Comparison of ENCODE assay signal across 8 mouse cellular contexts in the genomic region with DNA sequence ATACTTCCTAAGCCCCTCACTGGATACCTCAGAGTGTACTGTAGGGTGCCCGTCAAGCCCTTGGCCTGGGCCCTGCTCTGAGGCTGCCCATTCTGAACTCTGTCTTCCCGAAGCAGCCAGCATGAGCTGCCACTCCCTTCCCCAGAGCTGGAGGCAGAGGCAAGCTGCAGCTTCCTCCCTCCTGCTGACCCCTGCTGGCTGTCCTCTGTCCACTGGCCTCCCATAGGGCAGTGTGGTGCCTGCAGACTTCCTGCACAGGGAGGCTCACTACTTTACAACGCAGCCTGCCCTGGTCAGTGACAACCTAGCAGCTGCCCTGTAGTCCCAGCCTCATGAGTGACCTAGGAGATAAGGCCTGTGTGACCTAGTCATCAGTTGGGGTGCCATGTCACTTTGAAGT. TPM values are rescaled to one million over a fixed set of nuclear protein-coding genes. Genes with fewer than 3 reads are reported as not detected.
DNase-seq lines count a peak whose midpoint lies in the region; ATAC-seq and TF ChIP-seq lines count a peak whose summit lies in the region.

No protein-coding gene starts in this region.

- peak; percentile 17; the same call in 1 of the 2 replicates for ATAC-seq in liver, embryonic 12.5 days

- H3K27ac ChIP-seq in heart, embryonic 10.5 days, result no peak overlapping the region
- H3K27ac ChIP-seq in gastrocnemius, adult 2 months, result peak overlapping the region; percentile 1
- 0 out of 2 replicates have a peak overlapping the region, but pooled peaks have one; percentile 4 for H3K27ac ChIP-seq in liver, embryonic 12.5 days

- H3K4me1 ChIP-seq in heart, embryonic 10.5 days, result peaks cover 12% of the 10 kb centered on the region
- H3K4me1 ChIP-seq in liver, embryonic 12.5 days, result peaks cover 57% of the 10 kb centered on the region

- peak; percentile 95 for DNase-seq in heart, adult 11 months
- DNase-seq in heart, embryonic 10.5 days (ENCODE audit: low spot score), result no peak
- DNase-seq in 416B (ENCODE audit: low read depth), result peak; percentile 19
- peak; percentile 87 for DNase-seq in gastrocnemius, adult 2 months
- DNase-seq in left cerebral cortex, adult 9 months (ENCODE audit: low spot score in 2 of 2), result no peak
- DNase-seq in urinary bladder, adult 2 months (ENCODE audit: low spot score), result no peak
- DNase-seq in cerebellum, postnatal 14 days, result no peak

- no peak overlapping the region for H3K4me3 ChIP-seq in heart, embryonic 10.5 days
- no peak overlapping the region for H3K4me3 ChIP-seq in gastrocnemius, adult 2 months
- H3K4me3 ChIP-seq in liver, embryonic 12.5 days, result no peak overlapping the region

- intact Hi-C loops in gastrocnemius, adult 2 months (cut with DNase I), result loop anchor here (2.0 kb wide), 1 partner anchor 47 kb away; no protein-coding TSS in a partner anchor

- peak; percentile 81 for TF ChIP-seq CTCF in gastrocnemius, adult 2 months (IDR thresholded peaks at IDR 0.05)

- H3K9ac ChIP-seq in liver, embryonic 12.5 days, result no peak overlapping the region

- H3K36me3 ChIP-seq in heart, embryonic 10.5 days, result no peaks in the 10 kb centered on the region
- H3K36me3 ChIP-seq in liver, embryonic 12.5 days, result no peaks in the 10 kb centered on the region

- no peak overlapping the region for H3K4me2 ChIP-seq in liver, embryonic 12.5 days

- no peaks in the 10 kb centered on the region for H3K9me3 ChIP-seq in heart, embryonic 10.5 days
- peaks cover 9% of the 10 kb centered on the region for H3K9me3 ChIP-seq in liver, embryonic 12.5 days (replicated peaks)

- 21% methylated on average over 3 of the region's 3 CpGs for WGBS in heart, embryonic 10.5 days
- WGBS in liver, embryonic 12.5 days (ENCODE audit: insufficient replicate concordance), result 37% methylated on average over 3 of the region's 3 CpGs

- H3K27me3 ChIP-seq in heart, embryonic 10.5 days (ENCODE audit: insufficient read depth, poor library complexity, severe bottlenecking), result peaks cover 4% of the 10 kb centered on the region; the same call in 1 of the 2 replicates
- peaks cover 4% of the 10 kb centered on the region for H3K27me3 ChIP-seq in liver, embryonic 12.5 days (replicated peaks)

RNA-seq across cellular contexts. Expression of a gene that starts 14.1 kb away (rescaled TPM):
- polyA plus RNA-seq in heart, embryonic 10.5 days (2016; fragmentation: Nextera tagmentation; extraction: Ambion mirVana), result 0.05 and 0.10 TPM in 2 replicates
- 10 to 100 TPM; 30.9 to 84.2 TPM for total RNA-seq in gastrocnemius, adult 2 months (2021)
- polyA plus RNA-seq in liver, embryonic 12.5 days (2016; fragmentation: Nextera tagmentation; extraction: Ambion mirVana), result 0.13 TPM in 1 of 2 replicates, not detected in the other
- polyA plus RNA-seq in urinary bladder, adult 2 months (2012; rRNA removed), result 0.13 and 0.17 TPM in 2 replicates

RNA-seq across cellular contexts. Expression of a gene that starts 22.6 kb away (rescaled TPM):
- polyA plus RNA-seq in heart, embryonic 10.5 days (2016; fragmentation: Nextera tagmentation; extraction: Ambion mirVana), result 11.1 and 14.4 TPM in 2 replicates
- total RNA-seq in gastrocnemius, adult 2 months (2021), result 10 to 100 TPM; 22.4 to 23.9 TPM
- polyA plus RNA-seq in liver, embryonic 12.5 days (2016; fragmentation: Nextera tagmentation; extraction: Ambion mirVana), result 13.1 and 13.9 TPM in 2 replicates
- polyA plus RNA-seq in urinary bladder, adult 2 months (2012; rRNA removed), result 58.8 and 65.6 TPM in 2 replicates

RNA-seq across cellular contexts. Expression of a gene that starts 48.0 kb away (rescaled TPM):
- polyA plus RNA-seq in heart, embryonic 10.5 days (2016; fragmentation: Nextera tagmentation; extraction: Ambion mirVana), result 393 and 440 TPM in 2 replicates
- 100 to 1,000 TPM; 405 to 424 TPM for total RNA-seq in gastrocnemius, adult 2 months (2021)
- polyA plus RNA-seq in liver, embryonic 12.5 days (2016; fragmentation: Nextera tagmentation; extraction: Ambion mirVana), result 254 and 262 TPM in 2 replicates
- polyA plus RNA-seq in urinary bladder, adult 2 months (2012; rRNA removed), result 175 and 243 TPM in 2 replicates

Comparison
In these comparisons a context has a peak if more than half of its experiments do, and no peak if none do; other contexts are left out.
1. DNase-seq: peak in heart, adult 11 months (single experiment), 416B (single experiment) and gastrocnemius, adult 2 months (single experiment); none in heart, embryonic 10.5 days (single experiment), left cerebral cortex, adult 9 months (0 of 2), urinary bladder, adult 2 months (single experiment) and cerebellum, postnatal 14 days (0 of 2).